Mouse (Mus musculus) embryo, embryonic 11.5 days (tissue): ENCODE measurements around the gene Uba7.

ENCODE experiments used
- DNase-seq: peaks from one replicate; pipeline ENCODE4 v3.0.0-alpha.2; 2012; ENCODE audit warnings: low read depth, low spot score

Gene Uba7

GRCm38 (mm10) chr9:107961881-107962280 lies 13.4 kb upstream of the Uba7 start:
- DNase-seq: no peak

- DNase-seq: no peak
Measured at GRCm38 (mm10) chr9:107962916-107963315, 12.4 kb upstream of the Uba7 start.

DNA sequence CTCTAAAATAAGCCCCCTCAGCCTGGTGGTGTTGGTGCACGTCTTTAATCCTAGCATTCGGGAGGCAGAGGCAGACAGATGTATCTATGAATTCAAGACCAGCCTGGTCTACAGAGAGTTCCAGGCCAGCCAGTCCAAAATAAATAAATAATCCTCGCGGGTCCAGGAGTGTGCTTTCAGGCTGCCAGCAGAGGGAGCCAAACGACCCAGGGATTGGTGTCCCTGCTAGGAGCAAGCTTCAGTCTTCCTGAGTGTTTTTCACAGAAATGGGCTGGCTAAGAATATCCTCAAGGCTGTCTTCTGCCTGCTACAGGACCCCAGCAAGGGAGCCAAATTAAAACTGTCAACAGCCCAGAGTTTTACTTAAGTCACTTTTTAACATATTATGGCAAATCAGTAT lies 11.6 kb upstream of the Uba7 start:
- peak; percentile 83 for DNase-seq

DNA sequence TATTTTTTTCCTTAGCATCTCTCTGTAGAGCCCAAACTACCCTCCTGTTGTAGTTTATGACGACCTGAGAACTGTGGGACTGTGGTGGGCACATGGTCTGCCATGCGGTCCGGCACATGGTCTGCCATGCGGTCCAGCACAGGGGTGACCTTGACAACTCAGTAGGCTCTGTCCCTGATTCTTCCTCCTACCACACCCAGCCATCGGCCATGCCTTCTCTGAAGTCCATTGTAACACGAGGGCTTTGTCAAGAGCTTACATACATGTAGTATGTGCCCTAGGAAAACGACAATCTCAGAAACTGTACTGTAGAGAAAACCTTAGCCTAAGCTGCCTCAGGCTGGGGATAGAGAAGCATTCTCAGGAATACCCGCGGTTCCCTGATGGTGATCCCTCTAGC lies 10.6 kb upstream of the Uba7 start:
- no peak for DNase-seq

DNA sequence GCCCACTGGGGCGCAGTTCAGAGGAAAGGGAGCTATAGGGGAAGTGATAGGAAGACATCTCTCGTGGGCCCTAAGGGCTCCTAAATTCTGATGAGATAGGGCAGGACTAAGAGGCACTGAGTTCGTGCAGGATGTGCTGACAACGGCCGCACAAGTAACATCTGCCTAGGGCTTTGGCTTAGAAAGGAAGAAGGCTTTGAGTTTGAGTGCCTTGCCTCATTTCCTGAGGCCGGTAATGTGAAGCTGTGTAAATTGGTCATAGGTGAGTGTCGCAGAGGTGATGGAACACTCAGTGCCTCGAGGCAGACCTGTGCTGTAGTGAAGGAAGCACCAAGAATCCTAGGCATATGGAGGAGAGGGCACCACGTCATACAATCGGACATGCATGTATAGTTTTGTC lies 8.6 kb upstream of the Uba7 start:
- no peak for DNase-seq

DNA sequence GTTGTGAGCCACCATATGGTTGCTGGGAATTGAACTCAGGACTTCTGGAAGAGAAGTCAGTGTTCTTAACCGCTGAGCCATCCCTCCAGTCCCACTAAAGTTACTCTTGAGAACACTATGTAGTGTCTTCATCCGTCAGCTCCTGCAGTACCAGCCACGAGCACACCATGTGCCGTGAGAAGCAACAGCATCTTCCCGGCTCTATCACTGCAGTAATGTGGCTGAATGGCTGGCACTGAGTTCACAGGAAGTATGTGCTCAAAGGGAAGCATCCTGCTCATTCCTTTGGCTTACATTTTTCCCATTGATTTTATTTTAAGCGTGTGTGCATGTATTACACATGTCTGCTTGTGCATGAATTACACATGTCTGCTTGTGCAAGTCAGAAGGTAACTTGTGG lies 7.9 kb upstream of the Uba7 start:
- no peak for DNase-seq

GRCm38 (mm10) chr9:107968531-107968930 lies 6.8 kb upstream of the Uba7 start:
- no peak for DNase-seq

DNA sequence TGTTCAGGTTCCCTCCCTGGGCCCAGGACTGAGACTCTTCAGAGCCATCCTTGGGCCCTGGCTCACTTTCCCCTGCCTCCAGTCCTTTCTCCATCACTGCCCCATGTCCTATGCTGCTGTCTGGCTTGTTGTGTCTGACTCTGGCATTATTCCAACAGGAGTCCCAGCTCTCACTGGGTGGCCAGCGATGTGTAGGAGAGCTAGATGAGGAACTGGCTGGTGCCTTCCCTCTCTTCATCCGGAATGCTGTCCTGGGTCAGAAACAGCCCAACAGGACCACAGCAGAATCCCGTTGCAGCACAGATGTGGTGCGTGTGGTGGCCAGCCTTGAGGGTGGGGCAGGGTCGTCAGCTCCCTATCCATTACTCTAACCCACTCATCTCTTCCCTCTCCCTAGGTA lies 5.0 kb upstream of the Uba7 start:
- DNase-seq: no peak

DNA sequence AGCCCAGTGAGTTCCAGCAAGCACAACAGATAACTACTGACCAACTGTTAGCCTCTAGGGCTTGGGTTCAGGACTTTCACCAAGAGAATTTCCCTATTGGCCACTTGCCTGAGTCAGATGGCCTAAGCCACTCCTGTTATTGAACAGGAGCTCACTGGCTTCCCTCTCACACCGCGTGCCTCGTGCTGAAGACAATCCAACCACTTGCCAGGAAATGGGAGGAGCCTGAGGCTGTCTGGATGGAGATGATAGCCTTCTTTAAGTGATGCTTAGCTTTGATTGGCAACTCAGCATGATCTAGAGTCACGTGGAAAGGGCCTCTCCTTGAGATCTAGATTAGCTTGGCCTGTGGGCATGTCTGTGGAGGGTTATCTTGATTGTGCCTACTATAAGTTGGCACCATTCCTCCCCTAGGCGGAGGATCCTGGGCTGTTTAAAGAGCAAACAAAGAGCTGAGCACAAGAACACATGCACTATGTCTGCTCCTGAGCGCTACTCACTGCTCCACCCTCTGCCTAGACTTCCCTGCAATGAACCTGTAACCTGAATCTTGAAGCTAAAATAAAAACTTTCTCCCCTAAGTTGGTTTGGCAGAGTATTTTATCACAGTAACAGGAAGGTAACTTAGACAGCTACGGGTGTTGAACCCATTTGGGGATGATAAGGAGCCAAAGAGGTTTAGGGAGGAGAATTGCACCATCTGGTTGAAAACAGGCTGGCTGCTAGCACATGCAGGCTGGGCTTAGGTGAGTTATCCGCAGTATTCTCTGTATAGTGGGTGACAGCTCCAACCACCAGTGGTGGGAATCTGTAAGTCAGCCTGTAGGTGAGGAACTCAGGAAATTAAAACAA lies 3.4 kb upstream of the Uba7 start:
- no peak for DNase-seq

DNA sequence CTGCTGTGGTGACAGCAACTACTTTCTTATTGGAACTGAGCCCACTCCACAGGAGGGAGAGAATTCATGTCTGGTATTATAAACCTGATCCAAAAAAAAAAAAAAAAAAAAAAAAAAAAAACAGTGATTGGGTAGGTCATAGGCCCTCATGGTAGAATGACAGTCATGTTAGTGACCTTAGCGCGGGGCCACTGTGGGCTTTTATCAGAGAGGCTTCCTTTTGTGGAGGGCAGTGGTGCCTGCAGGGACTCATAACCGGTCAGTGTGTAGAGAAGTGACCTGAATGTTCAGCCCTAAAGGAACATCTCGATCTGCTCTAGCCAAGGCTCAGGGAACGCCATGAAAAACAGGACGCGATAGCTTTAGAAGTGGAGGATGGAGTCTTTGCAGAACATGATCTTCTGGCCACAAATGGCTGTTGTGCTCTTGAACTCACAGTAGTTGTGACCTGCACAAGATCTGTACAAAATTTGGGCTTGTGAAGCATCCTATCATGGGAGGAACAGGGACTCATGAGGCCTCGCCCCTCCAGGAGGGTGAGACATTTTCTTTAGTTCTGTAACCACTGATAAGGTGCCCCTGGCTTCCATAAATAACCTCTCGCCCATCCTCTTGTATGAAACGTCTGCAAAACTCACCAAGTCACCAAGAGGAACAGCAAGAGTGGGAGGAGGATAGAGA lies 674 bp upstream of the Uba7 start:
- DNase-seq: no peak

- DNase-seq: no peak
Measured at GRCm38 (mm10) chr9:107978815-107979214, 3.5 kb downstream of the Uba7 start.

DNA sequence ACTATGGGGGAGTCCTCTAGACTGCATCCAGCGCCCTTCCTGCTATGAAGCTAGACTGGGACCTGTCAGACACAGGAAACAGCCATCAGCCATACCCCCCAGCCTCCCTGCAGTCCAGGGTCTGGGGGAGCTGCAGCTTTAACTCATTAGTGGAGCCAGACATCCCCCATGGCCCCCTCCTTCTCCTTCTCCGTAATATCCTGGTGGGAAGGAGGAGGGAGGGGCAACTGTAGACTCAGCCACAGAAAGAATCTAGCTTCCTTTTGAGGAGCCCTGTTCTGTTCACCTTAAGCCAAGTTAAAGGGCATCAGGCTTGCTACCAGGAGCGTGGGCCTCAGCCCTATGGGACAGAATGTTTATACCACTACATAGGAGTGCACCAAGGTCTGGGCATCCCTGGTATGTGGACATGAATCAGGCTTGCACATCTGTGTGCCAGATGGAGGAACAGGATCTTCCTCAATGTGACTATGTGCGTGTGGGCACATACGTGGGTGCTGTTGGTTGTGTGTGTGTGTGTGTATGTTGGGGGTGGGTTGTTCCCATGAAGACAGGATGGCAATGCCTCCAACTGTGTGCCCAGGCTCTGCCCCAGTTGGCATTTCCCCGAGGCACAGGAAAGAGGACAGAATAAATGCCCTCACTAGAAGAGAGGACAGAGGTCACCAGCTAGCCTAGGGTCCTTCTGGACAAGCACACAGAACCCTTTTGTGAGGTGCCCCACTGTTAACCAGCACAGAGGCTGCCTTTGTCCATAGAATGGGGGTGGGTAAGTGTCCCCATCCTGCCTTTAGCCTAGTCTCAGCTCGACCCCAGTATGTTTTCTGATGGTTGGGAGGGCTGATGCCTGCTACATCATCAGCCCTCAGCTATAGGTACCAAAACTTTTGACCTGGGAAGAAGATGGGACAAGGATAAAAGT lies 6.6 kb downstream of the Uba7 start:
- DNase-seq: no peak

- peak; percentile 80 for DNase-seq
Measured at GRCm38 (mm10) chr9:107982681-107983346, 7.5 kb downstream of the Uba7 start, which contains the start of gene Gm20661. Gm20661 (plus strand) TSS chr9:107983058.

DNA sequence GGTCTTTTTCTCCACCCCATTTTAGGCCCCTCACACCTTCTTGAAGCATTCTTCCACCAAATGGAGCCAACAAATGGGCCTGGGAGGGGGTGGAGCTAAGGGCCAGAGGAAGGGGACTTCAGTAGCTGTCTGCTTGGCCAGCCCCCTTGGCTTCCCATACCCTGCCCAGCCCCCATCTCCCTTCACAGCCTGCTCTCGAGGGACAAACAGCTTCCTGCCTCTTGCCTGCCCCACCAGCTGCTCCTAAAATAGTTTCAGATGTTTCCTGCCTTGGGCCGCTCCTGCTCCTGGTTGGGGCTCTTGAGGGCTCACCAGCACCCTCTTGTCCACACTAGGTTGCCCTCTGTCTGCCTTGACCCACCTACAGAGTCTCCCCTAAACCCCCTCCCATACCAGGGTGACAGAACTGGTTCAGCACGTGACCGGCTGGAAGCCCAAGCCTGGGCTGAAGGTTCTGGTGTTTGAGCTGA lies 8.2 kb downstream of the Uba7 start:
- no peak for DNase-seq

DNA sequence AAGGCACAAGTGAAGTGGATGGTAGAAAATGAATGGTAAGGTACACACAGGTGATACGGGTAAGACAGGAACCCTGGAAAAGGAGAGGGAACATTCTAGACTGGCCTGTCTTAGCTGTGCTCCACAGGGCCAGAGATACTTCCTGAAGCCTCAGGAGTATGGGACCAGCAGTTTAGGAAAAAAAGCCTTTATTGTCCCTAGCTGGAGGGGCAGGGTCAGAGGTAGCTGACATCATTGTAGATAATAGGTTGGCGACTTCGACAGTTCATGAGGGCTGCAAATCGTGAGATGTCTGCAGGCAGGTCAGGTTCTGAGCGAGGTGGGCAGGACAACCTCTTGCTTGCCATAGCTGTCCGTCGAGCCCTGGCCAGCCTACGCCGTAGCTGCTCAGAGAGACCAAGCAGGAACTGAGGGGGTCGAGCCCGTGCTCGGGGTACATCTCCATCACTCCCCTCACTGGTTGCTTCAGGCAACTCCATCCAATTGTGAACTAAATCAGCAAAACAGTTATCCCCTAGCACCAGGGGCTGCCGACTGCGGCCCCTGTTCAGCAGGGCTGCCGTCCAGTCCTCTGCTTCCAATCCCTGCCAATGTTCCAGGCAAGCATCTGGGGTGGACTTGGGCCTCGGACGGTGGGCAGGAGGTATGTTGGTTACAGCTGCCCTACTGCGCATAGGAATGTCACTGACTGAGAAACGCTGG lies 8.9 kb downstream of the Uba7 start:
- DNase-seq: no peak

- DNase-seq: no peak
Measured at GRCm38 (mm10) chr9:107984754-107985055, 9.4 kb downstream of the Uba7 start.

GRCm38 (mm10) chr9:107985131-107986119 lies 10.1 kb downstream of the Uba7 start, which contains the start of gene Inka1:
Inka1 (minus strand) TSS chr9:107985879.
- DNase-seq: peak; percentile 82

- peak; percentile 82 for DNase-seq
Measured at GRCm38 (mm10) chr9:107986376-107986775, 11.1 kb downstream of the Uba7 start.

- DNase-seq: no peak
Measured at GRCm38 (mm10) chr9:107987950-107988349, 12.6 kb downstream of the Uba7 start.

- no peak for DNase-seq
Measured at GRCm38 (mm10) chr9:107992197-107992596, 16.9 kb downstream of the Uba7 start, which contains the start of gene Cdhr4. Cdhr4 (plus strand) TSS chr9:107992497.
